Comparison of ENCODE assay signal across 8 mouse cellular contexts in the genomic region with DNA sequence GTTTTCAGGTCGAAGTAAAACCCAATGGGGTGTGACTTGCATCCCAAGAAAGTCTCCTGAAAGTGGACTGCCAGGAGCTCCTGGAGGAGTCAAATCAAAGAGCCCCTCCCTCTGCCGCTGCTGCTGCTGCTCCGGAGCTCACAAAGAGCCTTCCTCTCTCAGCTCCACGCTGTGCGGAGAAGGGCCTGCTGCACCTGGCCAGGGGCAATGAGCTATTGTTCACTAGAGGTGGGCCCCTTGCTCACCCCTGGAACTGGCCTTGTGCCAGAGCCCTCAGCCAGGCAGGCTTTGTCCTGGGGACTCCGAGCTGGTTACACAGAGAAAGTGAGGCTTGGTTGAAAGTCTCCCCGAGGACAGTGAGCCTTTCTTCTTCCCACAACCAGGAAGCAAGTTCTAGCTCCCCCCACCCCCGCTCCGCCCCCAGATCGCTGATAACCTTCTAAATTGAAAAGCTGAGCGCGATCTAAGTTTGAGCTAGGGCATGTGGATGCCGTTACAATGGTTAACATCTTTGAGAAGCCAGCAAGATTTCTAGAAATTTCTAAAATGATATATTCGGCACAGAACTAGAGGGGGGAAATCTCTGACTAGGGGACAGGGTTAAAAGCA.
A peak's percentile ranks its signal among the peaks of the same experiment; 100 is the strongest.
DNase-seq lines count a peak whose midpoint lies in the region; ATAC-seq and TF ChIP-seq lines count a peak whose summit lies in the region.

No protein-coding gene starts in this region.

- no peak overlapping the region for H3K27ac ChIP-seq in lung, postnatal 0 days (ENCODE audit: low read length)
- peak overlapping the region; percentile 74 for H3K27ac ChIP-seq in forebrain, embryonic 12.5 days
- no peak overlapping the region for H3K27ac ChIP-seq in kidney, postnatal 0 days

- no peak overlapping the region for H3K4me3 ChIP-seq in lung, postnatal 0 days (ENCODE audit: low read depth, low read length)
- peak overlapping the region; percentile 14; the same call in 1 of the 2 replicates for H3K4me3 ChIP-seq in forebrain, embryonic 12.5 days (replicated peaks)
- H3K4me3 ChIP-seq in kidney, postnatal 0 days (replicated peaks; ENCODE audit: low read depth, low read length), result no peak overlapping the region

- H3K27me3 ChIP-seq in lung, postnatal 0 days (replicated peaks; ENCODE audit: insufficient read depth, low read length), result no peaks in the 10 kb centered on the region
- H3K27me3 ChIP-seq in forebrain, embryonic 12.5 days, result peaks cover 4% of the 10 kb centered on the region; the same call in 1 of the 2 replicates
- H3K27me3 ChIP-seq in kidney, postnatal 0 days (ENCODE audit: insufficient read depth, low read length), result no peaks in the 10 kb centered on the region

- no peak overlapping the region for H3K9ac ChIP-seq in lung, postnatal 0 days (replicated peaks; ENCODE audit: low read depth)
- peak overlapping the region; percentile 9; the same call in 1 of the 2 replicates for H3K9ac ChIP-seq in forebrain, embryonic 12.5 days
- H3K9ac ChIP-seq in kidney, postnatal 0 days (ENCODE audit: low read depth, low read length), result no peak overlapping the region

- TF ChIP-seq EP300 in lung, postnatal 0 days (IDR thresholded peaks at IDR 0.05), result no peak

- no peak for TF ChIP-seq CTCF in lung, postnatal 0 days (IDR thresholded peaks at IDR 0.05)
- TF ChIP-seq CTCF in kidney, postnatal 0 days (IDR thresholded peaks at IDR 0.05; ENCODE audit: low read depth), result no peak

- peak; percentile 11 for DNase-seq in lung, postnatal 0 days (ENCODE audit: low spot score)
- no peak for DNase-seq in lung, postnatal 14 days
- peak; percentile 63 for DNase-seq in kidney, postnatal 0 days (ENCODE audit: low spot score)
- DNase-seq in naive thymus-derived CD4-positive, alpha-beta T cell, adult 2 months (ENCODE audit: low read depth), result peak; percentile 7
- DNase-seq in B cell, adult 2 months, result no peak
- DNase-seq in T-cell, adult 2 months (ENCODE audit: low spot score), result no peak
- DNase-seq in layer of hippocampus, postnatal 14 days (ENCODE audit: low spot score in 2 of 2), result no peak

- H3K4me2 ChIP-seq in lung, postnatal 0 days (replicated peaks; ENCODE audit: low read depth, low read length), result peak overlapping the region; percentile 40; the same call in 1 of the 2 replicates
- H3K4me2 ChIP-seq in forebrain, embryonic 12.5 days, result peak overlapping the region; percentile 43
- peak overlapping the region; percentile 44 for H3K4me2 ChIP-seq in kidney, postnatal 0 days (ENCODE audit: low read length)

- H3K4me1 ChIP-seq in lung, postnatal 0 days (ENCODE audit: insufficient read depth, low read depth, low read length), result peaks cover 9% of the 10 kb centered on the region; the same call in 1 of the 2 replicates
- H3K4me1 ChIP-seq in forebrain, embryonic 12.5 days, result peaks cover 31% of the 10 kb centered on the region
- H3K4me1 ChIP-seq in kidney, postnatal 0 days (replicated peaks; ENCODE audit: insufficient read depth, low read length), result peaks cover 6% of the 10 kb centered on the region; the same call in 1 of the 2 replicates

- no peak for ATAC-seq in lung, postnatal 0 days
- peak; percentile 74 for ATAC-seq in forebrain, embryonic 12.5 days (ENCODE audit: low FRiP score)
- peak; percentile 60 for ATAC-seq in kidney, postnatal 0 days (replicated peaks; ENCODE audit: low FRiP score, low read depth)

- H3K9me3 ChIP-seq in lung, postnatal 0 days (ENCODE audit: low read length), result no peaks in the 10 kb centered on the region
- H3K9me3 ChIP-seq in forebrain, embryonic 12.5 days, result no peaks in the 10 kb centered on the region
- no peaks in the 10 kb centered on the region for H3K9me3 ChIP-seq in kidney, postnatal 0 days (replicated peaks; ENCODE audit: low read length)

- 26% methylated on average over 14 of the region's 14 CpGs for WGBS in lung, postnatal 0 days
- WGBS in forebrain, embryonic 12.5 days, result 5% methylated on average over 14 of the region's 14 CpGs
- WGBS in kidney, postnatal 0 days, result 8% methylated on average over 14 of the region's 14 CpGs

- no peaks in the 10 kb centered on the region for H3K36me3 ChIP-seq in lung, postnatal 0 days (ENCODE audit: insufficient read depth, low read length)
- H3K36me3 ChIP-seq in forebrain, embryonic 12.5 days (replicated peaks), result no peaks in the 10 kb centered on the region
- H3K36me3 ChIP-seq in kidney, postnatal 0 days (ENCODE audit: insufficient read depth, low read length), result no peaks in the 10 kb centered on the region

Comparison
In these comparisons a context has a peak if more than half of its experiments do, and no peak if none do; other contexts are left out.
1. DNase-seq: peak in lung, postnatal 0 days (single experiment), kidney, postnatal 0 days (single experiment) and naive thymus-derived CD4-positive, alpha-beta T cell, adult 2 months (single experiment); none in lung, postnatal 14 days (single experiment), B cell, adult 2 months (0 of 2), T-cell, adult 2 months (single experiment) and layer of hippocampus, postnatal 14 days (0 of 2).
2. Peak in every context shown above with its lines, with median percentiles within 50 percentile points of each other: H3K4me2 ChIP-seq.